Mouse (Mus musculus) lung, adult 2 months (tissue): ENCODE data around the gene Gm20388.

ENCODE experiments used
- CTCF ChIP-seq: fragments of 200-500 bp; IDR thresholded peaks from 2 replicates; pipeline ENCODE4 v1.5.1; 2011; ENCODE audit warnings: mild to moderate bottlenecking, low read length, control low read depth; ENCODE audit not compliant: insufficient read depth
- POLR2A ChIP-seq: fragments of 200-500 bp; IDR thresholded peaks from 2 replicates; pipeline ENCODE4 v1.6.1; 2011; ENCODE audit warnings: low read depth, mild to moderate bottlenecking, control low read depth, low read length, borderline replicate concordance; ENCODE audit errors: extremely low read depth

GRCm38 (mm10) chr8:121391254-121391653, 1480.6 kb downstream of the Gm20388 start:
- TF ChIP-seq CTCF, result no peak
- no peak for TF ChIP-seq POLR2A
